Mouse (Mus musculus) left cerebral cortex, postnatal 25 days (tissue): ENCODE data around the gene Car4. TPM values are rescaled to one million over a fixed set of nuclear protein-coding genes. Genes with fewer than 3 reads are reported as not detected.
A peak's percentile ranks its signal among the peaks of the same experiment; 100 is the strongest.

Experiments
- DNase-seq, 2 experiments: peaks; one replicate each; pipeline ENCODE4 v3.0.0; 2022; ENCODE audit warnings: low spot score in 2 of 2, mixed read lengths in 1 of 2
- intact Hi-C: fragments of 180-260 bp; cut with DNase I; formaldehyde crosslinking; loops from one replicate; pipeline ENCODE4 v1.15.1; 2025
- total RNA-seq, 2 experiments: library from RNA; stranded (reverse); gene quantifications; 2 replicates each; pipeline ENCODE4 v1.2.3; 2021

The Car4 gene
- total RNA-seq, 2 experiments from 2014 or later = 83.2 to 87.7 TPM

DNA sequence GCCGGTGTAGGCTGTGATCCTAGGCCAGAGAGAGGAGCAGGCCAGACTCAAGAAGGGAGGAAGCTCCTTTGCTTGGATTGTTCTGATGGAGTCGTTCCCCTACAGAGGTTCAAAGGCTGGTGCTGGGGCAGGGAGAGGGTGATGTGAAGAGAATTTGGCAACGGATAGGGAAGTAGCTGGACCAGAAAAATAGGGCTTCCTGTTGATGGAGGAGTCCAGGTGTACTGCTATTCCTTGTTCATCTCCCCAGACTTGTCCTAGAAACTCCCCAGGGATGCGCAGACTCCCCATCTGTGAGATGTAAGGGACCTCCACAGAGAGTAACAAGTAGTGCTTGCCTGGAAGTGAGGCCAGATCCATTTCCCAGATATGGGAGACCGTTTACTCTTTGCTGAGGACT lies 1.2 kb upstream of the Car4 start:
- intact Hi-C loops = no loop called here
- DNase-seq = no peak

DNA sequence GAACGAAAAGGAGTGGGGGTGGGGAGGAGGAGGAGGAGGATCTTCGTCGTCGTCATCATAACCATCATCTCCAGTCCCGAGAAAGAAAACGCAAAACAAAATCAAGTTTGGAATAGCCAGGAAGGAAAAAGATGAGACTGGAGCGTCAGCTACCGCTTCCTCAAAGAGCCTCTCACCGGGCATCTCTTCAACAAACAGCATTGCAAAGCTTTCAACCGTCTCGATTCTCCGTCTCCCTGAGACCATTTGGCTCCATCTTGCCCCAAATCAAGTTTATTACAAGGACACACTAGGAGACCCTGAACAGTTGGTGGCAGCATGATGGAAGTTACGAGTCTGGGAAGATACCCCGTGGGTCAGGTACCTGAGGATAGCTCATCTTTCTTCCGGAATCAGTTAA lies 415 bp upstream of the Car4 start:
- intact Hi-C loops = no loop called here
- no peak for DNase-seq

DNA sequence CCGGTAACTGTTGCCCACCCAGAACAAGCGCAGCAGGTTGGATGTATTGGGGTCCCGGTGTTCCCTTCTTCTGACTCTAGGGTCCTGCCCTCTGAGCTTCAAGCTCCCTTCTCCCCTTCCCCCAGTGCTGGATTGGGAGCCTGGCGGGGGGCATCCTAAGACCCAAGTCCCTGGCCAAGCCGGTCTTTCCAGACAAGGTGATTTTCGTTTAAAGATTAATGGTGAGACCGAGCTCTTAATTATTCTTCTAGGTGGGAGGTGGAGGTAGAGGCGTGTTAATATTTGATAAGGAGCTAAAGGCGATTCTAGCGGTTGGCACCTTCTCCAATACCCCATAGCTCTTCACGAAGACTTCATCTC lies 665 bp downstream of the Car4 start:
- DNase-seq = no peak
- intact Hi-C loops = no loop called here

DNA sequence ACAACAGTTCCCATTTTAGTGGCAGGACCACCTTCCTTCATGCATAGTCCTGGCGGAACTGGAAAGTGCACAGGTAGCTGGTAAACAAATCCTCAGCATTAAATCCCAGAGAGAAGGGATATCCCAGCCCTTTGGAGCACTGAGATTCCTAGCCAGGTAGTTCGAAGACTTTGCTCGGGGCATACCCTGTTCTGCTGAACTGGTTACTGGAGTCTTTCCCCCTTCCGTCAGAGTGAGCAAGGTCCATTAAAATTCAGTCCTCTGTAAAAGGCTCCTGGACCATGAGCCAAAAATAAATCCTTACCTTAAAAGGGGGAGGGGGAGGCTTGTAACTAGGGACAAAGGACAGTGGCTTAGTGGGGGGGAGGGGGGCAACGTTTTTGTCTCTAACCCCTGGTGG lies 1.6 kb downstream of the Car4 start:
- intact Hi-C loops = no loop called here

DNA sequence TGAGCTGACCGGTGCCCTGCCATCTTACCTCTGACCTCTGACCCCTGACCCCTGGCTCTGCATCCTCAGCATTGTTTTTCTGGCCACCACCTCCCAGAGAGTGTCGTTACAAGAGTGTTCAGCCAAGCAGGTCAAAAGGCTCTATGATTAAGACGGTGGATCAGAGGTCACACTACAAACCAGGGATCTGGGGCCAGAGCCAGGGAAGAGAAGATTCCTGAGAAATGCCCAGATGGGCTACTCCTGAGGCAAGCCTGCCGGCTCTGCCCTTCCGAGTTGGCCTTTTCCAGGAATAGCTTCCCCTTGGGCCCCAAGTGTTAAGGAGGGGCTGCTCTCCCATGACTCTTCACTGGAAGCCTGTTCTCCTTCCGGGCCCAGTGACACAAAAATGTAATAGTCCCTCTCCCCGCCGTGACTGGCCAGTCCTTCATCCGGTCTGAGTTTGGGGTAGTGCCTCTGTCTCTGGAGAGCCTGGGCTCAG lies 2.2 kb downstream of the Car4 start:
- intact Hi-C loops = no loop called here
- DNase-seq = no peak

More for the DNA sequence above, 1.6 kb downstream of the Car4 start:
- DNase-seq = no peak

DNA sequence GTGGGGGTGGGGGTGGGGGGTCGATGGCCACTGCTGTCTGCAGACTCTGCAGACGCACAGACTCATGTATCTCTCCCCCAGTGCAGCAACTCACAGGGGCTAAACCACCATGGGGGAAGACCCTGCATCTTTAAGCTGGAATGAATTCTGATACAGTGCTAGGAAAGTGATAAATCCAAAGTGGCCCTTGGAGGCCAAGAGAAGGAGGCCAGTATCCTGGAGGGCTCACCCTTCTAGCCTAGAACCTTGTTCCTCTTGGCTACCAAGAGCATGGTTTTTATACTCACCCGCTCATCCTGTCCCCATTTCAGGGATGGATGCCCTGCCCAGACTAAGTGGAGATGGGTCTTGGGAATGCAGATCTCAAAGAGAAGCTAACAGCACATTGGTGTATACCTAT lies 2.7 kb downstream of the Car4 start:
- no peak for DNase-seq
- intact Hi-C loops = no loop called here

DNA sequence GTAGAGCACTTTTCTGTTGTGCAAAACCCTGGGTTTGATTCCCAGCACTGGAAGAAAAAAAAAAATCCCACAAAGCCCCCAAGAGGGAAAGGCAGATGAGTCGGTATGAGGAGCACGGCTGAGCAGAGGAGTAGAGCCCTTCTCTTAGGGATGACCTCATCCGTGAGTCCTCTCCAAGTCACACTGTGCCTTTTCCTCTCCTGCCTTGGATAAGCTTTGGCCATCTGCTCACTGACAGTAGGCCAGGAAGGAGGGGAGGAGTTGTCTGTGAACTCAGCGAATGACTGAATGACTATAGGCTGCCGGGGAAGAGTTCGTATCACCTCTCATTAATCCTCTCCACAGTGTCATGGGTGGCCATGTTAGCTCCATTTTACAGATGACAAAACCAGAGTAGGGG lies 3.2 kb downstream of the Car4 start:
- intact Hi-C loops = no loop called here
- no peak for DNase-seq

DNA sequence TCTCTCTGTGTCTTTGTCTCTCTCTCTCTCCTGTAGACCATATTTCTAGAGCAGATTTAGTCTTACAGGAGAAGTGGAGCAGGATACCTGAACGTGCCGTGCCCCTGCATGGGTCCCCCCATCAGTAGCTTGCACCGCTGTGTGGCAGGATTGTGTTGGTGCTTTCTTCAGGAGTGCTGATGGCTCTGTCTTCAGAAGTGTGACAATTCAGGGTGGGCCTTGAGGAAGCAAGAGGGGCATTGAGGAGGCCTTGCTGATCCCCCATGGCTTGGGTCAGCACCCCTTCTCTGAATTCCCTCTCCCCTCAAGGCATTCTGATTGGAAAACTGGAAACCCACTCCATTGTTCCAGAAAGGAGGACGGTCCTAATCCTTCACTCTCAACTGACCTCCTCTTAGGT lies 4.0 kb downstream of the Car4 start:
- intact Hi-C loops = no loop called here
- DNase-seq = no peak

DNA sequence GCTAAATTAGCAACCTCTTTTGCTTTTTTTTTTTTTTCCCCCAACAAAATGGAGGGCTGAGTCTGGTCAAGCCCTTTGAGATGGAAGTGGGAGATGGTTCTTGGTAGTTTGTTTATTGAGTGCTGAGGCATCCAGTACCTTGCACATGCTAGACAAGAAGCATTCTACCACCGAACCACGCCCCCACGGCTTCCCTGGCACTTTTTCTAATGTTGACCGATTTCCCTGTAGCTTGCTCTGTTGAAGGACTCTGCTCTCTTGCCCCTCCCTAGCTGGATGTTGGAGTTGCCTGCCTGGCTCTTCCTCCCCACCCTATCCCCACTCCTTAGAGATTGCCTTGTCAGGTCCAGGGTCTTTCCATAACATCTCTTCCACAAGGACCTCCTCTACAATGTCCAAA lies 5.0 kb downstream of the Car4 start:
- DNase-seq = no peak

DNA sequence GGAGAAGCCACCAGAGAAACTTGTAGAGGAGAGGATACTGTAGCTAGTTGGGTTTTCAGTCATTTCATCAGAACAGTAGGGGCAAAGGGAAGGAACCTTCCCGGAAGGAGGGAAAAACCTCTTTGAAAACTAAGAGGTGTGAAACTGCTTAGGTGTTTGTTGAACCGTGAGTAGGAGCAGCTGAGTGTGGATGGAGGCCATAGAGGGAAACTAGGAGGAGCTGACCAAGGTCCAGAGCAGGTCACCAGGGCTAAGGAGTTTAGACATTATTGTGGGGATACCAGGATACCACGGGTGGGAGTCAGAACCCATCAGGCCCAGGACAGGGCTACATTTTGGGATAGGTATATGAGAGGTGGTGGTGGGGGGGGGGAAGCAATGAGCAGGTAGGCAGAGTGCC lies 6.0 kb downstream of the Car4 start:
- intact Hi-C loops = no loop called here
- no peak for DNase-seq

More for the DNA sequence above, 5.0 kb downstream of the Car4 start:
- intact Hi-C loops = no loop called here

DNA sequence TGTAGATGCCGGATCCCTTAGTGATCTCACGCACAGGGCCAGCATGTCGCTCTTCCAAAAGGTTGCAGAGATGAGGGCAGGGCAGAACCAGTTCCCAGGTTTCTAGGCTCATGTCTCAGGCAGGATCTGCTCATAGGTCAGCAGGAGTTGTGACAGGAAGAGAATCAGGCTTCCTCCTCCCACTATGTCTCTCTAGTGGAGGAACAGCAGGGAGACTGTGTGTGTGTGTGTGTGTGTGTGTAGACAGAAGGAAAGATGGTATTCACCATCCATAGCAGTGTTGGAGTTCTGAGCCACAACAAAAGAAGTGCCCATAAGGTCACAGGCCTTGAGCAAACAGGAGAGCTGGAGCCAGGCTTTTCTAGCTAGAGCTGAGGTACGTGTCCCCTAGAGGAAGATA lies 9.1 kb downstream of the Car4 start:
- intact Hi-C loops = no loop called here
- DNase-seq = no peak

DNA sequence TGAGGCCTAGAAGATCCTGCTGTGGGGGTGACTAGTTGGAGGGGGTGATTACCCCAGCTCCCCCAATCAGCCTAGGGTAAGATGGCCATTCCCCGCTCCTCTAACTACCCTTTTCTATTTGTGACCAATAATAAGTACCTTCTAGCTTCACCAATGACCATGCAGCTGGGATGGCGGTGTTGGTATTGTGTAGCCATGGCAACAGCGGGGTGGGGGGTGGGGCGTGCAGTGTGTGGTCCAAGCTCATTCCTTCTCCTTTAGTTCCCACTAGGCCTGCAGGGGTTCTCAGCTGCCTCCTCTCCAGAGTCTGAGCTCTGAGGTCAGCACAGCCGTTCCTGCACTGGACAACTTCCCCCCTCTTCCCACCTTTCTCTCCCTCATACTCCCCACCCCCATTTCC lies 9.5 kb downstream of the Car4 start:
- no peak for DNase-seq

DNA sequence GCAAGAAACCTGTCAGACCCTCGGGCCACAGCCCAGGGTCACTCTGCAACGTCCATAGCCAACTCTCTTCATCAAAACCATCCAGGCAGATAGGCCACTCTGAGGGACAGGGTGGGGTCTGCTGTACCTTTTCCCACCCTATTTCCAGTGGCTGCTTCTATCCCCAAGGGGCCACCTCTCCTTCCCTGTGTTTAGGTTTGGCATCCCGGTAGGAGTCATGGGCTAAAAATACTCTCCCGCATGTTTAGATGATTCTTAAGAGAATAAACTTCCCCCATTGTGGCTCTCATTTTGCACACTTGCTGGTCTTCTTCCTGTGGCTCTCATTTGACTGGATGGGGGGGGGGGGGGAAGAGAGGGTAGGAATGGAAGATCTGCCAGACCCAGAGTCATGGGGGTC lies 10.7 kb downstream of the Car4 start:
- intact Hi-C loops = no loop called here
- no peak for DNase-seq

More for the DNA sequence above, 9.5 kb downstream of the Car4 start:
- intact Hi-C loops = no loop called here

DNA sequence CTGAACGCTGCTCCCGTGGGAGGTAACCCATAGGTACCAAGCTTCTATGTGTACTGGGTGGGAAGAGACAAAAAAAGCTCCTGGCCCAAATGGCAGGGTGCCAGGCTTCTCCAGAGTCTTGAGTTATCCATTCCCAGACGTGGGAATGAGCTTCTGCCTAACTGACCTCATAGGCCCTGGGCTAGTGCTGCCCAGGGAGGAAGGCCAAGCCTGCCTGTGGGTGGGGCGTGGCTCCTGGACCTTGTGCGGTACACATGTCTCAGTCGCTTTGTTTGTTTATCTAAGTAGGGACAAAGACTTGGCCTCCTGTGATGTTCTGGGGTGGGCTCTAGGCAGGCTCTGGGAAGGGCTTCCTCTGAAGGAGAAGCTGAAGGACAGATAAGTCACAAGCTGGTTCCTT lies 11.2 kb downstream of the Car4 start:
- DNase-seq = peak in 1 of 2 experiments; percentile 62
- intact Hi-C loops = no loop called here

DNA sequence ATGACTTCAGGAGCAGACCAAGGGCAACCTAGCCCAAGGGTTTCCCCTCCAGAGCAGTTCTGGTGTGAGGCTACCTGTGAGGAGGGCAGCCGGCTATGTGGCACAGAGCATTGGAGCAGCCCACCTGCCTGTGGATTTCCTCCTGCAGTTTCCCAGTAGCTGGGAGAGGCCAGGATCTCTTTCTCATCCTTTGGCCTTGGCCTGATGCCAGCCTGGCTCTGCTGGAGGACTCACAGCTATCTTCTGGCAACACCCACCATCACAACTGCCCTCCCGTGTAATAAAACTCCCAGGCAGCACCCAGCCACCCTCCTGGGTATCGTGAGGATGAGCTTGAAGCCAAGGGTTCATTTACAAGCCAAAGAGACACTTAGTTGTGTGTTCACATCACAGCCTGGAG lies 14.5 kb downstream of the Car4 start:
- intact Hi-C loops = no loop called here
- no peak for DNase-seq

DNA sequence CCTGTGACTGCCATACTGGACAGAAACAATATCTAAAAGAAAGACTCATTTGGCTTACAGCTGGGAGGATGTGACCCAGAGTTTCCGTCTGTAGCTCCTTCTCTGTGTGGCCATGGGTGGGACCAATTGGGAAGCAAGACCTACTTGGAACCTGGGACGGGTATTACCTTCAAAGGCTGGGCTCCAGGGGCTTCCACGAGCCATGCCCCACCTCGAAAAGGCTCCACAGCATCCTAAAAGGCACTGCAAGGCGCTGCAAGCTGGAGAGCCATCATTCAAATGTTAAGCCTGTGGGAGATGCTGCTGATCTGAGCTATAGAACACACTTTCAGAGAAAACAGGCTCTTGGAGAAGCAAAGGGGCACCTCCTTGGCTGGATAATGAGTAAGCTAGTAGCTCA lies 16.1 kb downstream of the Car4 start:
- intact Hi-C loops = no loop called here
- DNase-seq = no peak

DNA sequence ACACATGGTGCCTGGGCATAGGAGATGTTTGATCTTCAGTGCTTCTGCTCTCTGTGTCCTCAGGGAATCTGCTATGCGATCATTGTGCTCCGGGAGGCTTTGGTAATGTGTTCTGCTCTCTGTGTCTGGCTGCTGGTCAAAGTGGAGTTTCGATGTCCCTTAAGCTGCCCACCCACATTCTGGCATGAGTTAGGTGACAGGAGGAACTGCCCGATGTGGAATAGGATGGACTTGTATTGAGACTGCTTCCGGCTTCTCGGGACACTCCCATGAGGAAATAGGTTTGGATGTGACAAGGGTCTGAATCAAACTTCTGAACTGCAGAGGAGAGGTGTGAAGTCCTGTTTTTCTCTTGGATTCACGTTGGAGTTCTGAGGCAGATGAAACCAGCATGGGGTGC lies 17.0 kb downstream of the Car4 start:
- no peak for DNase-seq
- intact Hi-C loops = no loop called here

DNA sequence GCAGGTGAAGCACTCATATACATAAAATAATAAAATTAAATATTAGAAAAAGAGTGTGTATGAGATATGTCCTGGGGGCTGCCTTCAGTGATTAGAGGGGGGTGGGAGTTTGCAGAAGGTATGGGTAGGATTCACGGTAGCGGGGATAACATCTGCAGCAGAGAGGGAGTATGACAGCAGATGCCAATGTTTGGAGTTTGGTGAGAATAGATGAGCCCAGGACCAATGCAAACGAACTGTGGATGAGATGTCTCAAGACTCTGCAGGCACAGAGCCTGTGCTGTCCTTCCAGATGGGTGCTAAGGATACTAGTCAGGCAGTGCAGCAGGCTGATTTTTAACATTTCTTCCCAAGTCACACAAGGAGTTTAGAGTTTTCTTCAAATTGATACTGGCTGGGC lies 19.1 kb downstream of the Car4 start:
- no peak for DNase-seq
- intact Hi-C loops = no loop called here

DNA sequence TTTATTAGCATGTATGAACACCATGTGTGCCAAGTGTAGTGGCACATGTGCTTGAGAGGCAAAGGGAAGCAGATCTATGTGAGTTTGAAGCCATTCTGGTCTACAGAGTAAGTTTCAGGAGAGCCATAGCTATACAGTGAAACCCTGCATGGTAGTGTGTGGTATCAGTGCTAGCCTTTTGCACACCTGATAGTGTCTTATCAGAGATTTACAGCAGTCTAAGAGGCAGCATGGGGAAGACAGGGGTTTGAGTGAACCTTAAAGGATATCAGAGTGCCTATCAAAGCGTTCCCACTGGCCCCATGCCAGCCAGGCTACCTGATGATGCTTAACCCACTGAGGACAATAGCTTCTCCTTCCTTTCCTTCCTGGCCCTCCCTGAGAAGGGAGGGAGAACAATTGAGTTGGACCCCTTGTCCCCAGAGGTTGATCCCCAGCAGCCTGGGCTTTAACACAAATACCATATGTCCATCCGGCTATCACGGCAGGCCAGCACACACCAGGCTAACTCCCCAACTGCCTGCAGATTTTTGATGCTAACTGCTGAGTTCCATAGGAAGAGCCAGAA lies 19.9 kb downstream of the Car4 start:
- intact Hi-C loops = no loop called here
- DNase-seq = no peak

DNA sequence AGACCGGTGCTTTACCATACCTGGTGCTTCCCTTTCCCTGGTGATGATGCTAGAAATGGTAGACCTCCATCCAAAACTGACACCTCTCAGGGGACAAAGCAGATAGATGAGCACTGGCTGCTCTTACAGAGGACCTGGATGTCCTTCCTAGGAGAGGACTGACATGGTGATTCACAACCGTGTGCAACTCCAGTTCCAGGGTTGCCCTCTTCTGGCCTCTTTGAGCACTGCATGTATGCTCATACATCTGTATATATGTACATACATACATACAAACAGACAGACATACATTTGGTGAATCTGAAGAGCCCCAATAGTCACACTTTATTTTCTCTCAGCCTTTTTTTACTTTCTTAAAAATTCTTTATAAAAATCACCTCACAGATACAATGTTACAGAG lies 20.5 kb downstream of the Car4 start:
- intact Hi-C loops = loop anchor here (1.0 kb wide), 1 partner anchor 60 kb away; no protein-coding TSS in a partner anchor
- DNase-seq = no peak

DNA sequence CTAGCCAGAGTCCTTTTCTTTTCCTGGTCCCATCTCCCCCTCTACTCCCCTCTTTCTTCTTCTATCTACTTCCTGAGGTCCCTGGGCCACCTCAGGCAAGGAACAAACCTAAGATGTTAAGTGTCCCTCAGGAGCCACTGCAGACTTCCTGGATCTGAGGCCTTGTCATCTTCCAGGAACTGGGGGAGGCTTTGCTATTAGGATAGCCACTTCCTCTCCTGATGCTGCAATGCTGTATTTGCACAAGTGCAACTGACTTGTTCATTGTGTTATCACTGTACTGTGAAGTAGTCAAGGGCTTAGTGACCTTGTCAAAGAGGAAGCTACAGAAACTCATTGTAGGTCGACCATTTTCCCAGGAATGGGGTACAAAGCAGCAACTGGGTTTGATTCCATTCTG lies 21.8 kb downstream of the Car4 start:
- DNase-seq = no peak
- intact Hi-C loops = no loop called here

DNA sequence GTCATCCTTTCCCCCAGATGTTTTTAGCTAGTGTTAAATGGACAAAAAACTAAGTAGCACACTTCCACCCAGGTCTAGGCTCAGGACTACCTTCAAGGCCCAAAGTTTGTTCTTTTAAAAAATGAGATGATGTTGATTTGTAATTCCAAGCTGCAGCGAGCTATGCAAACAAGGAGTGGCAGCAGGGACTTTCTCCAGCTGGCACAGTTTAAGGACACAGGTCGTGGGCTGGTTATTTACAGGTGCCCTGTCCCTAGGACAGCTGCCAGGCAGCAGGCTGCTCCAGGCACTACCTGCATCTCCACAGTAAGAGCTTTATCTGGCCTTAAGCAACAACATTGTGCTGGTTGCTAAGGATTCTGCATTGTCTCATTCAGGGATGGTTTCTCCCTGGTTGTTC lies 23.1 kb downstream of the Car4 start:
- DNase-seq = no peak
- intact Hi-C loops = no loop called here
